Mouse (Mus musculus) MEL (cell line): ENCODE measurements around the gene Ltbp3. TPM values are rescaled to one million over a fixed set of nuclear protein-coding genes. Genes with fewer than 3 reads are reported as not detected.

Experiments used
- DNase-seq: peaks from one replicate; pipeline ENCODE4 v3.0.0; 2011; ENCODE audit warnings: low read depth, low spot score
- H3K27ac ChIP-seq: 2 replicates; pipeline ENCODE4 v1.5.1; 2012; ENCODE audit warnings: low read depth, mild to moderate bottlenecking, control low read depth, low read length, moderate library complexity; ENCODE audit not compliant: control insufficient read depth
- H3K27me3 ChIP-seq, 2 experiments: fragments of 150-350 bp in 1 of 2; sonication (generic) in 1 of 2; 2 replicates each; pipeline ENCODE4 v1.6.1; 2012; ENCODE audit warnings: low read length in 2 of 2, mild to moderate bottlenecking in 2 of 2, improper control_type of control experiment in 1 of 2, moderate library complexity in 1 of 2; ENCODE audit not compliant: insufficient read depth in 2 of 2, control insufficient read depth in 1 of 2
- H3K36me3 ChIP-seq, 2 experiments: 2 replicates each; pipeline ENCODE4 v1.6.1; 2012 to 2014; ENCODE audit warnings: low read length in 2 of 2, improper control_type of control experiment in 1 of 2, inconsistent platforms in 1 of 2, mild to moderate bottlenecking in 1 of 2; ENCODE audit not compliant: insufficient read depth in 2 of 2, control insufficient read depth in 1 of 2
- H3K4me1 ChIP-seq, 2 experiments: fragments of 150-350 bp in 1 of 2; sonication (generic) in 1 of 2; 2 replicates each; pipeline ENCODE4 v1.6.1; 2012; ENCODE audit warnings: low read length in 2 of 2, improper control_type of control experiment in 1 of 2, mild to moderate bottlenecking in 1 of 2; ENCODE audit not compliant: insufficient read depth in 2 of 2, control insufficient read depth in 1 of 2
- H3K4me3 ChIP-seq, 2 experiments: fragments of 150-350 bp in 1 of 2; sonication (generic) in 1 of 2; 2 replicates each; pipeline ENCODE4 v1.5.1; 2012; ENCODE audit warnings: low read depth in 2 of 2, low read length in 2 of 2, mild to moderate bottlenecking in 2 of 2, moderate library complexity in 2 of 2, control low read depth in 1 of 2, improper control_type of control experiment in 1 of 2; ENCODE audit not compliant: control insufficient read depth in 1 of 2, insufficient read depth in 1 of 2
- H3K79me2 ChIP-seq: 2 replicates; pipeline ENCODE4 v1.6.1; 2012; ENCODE audit warnings: mild to moderate bottlenecking, low read length, moderate library complexity; ENCODE audit not compliant: control insufficient read depth, poor library complexity, insufficient read depth
- H3K9ac ChIP-seq: 2 replicates; pipeline ENCODE4 v1.6.1; 2012; ENCODE audit warnings: low read depth, mild to moderate bottlenecking, control low read depth, low read length, moderate library complexity; ENCODE audit not compliant: control insufficient read depth, poor library complexity, severe bottlenecking
- H3K9me3 ChIP-seq: fragments of 150-350 bp; sonication (generic); replicated peaks from 2 replicates; pipeline ENCODE4 v1.6.1; 2012; ENCODE audit warnings: mild to moderate bottlenecking, low read length, improper control_type of control experiment, moderate library complexity; ENCODE audit not compliant: insufficient read depth
- BHLHE40 ChIP-seq: IDR thresholded peaks from 2 replicates; pipeline ENCODE4 v1.6.1; 2012; ENCODE audit warnings: low read depth, mild to moderate bottlenecking, inconsistent platforms, low read length, improper control_type of control experiment, borderline replicate concordance
- CHD1 ChIP-seq: IDR thresholded peaks from 2 replicates; pipeline ENCODE4 v1.6.1; 2012; ENCODE audit warnings: low read depth, mild to moderate bottlenecking, inconsistent platforms, low read length, improper control_type of control experiment
- CHD2 ChIP-seq: IDR thresholded peaks from 2 replicates; pipeline ENCODE4 v1.6.1; 2011; ENCODE audit warnings: low read length, improper control_type of control experiment
- CTCF ChIP-seq, 3 experiments: IDR thresholded peaks in 2 of 3; conservative IDR thresholded peaks in 1 of 3; 2 replicates each; pipeline ENCODE4 v1.5.1; 2011 to 2012; ENCODE audit warnings: low read length in 3 of 3, low read depth in 2 of 3, mild to moderate bottlenecking in 2 of 3, improper control_type of control experiment in 1 of 3, inconsistent platforms in 1 of 3, mixed read lengths in 1 of 3, moderate library complexity in 1 of 3; ENCODE audit not compliant: control insufficient read depth in 1 of 3, insufficient read depth in 1 of 3, poor library complexity in 1 of 3, severe bottlenecking in 1 of 3
- E2F4 ChIP-seq: IDR thresholded peaks from 2 replicates; pipeline ENCODE4 v1.6.1; 2011; ENCODE audit warnings: low read depth, low read length, improper control_type of control experiment, borderline replicate concordance
- ELF1 ChIP-seq: IDR thresholded peaks from 2 replicates; pipeline ENCODE4 v1.6.1; 2014; ENCODE audit warnings: low read depth, mild to moderate bottlenecking, inconsistent platforms, low read length, improper control_type of control experiment, moderate library complexity
- ETS1 ChIP-seq: IDR thresholded peaks from 2 replicates; pipeline ENCODE4 v1.6.1; 2012; ENCODE audit warnings: low read depth, mild to moderate bottlenecking, inconsistent platforms, low read length, improper control_type of control experiment, moderate library complexity
- GABPA ChIP-seq: IDR thresholded peaks from 2 replicates; pipeline ENCODE4 v1.6.1; 2012; ENCODE audit warnings: low read depth, mild to moderate bottlenecking, inconsistent platforms, low read length, improper control_type of control experiment, moderate library complexity
- GATA1 ChIP-seq: IDR thresholded peaks from 2 replicates; pipeline ENCODE4 v1.6.1; 2011; ENCODE audit warnings: low read depth, low read length, improper control_type of control experiment
- HCFC1 ChIP-seq: IDR thresholded peaks from 2 replicates; pipeline ENCODE4 v1.6.1; 2012; ENCODE audit warnings: low read depth, mild to moderate bottlenecking, inconsistent platforms, low read length, improper control_type of control experiment, moderate library complexity
- KAT2A ChIP-seq: conservative IDR thresholded peaks from 2 replicates; pipeline ENCODE4 v1.6.1; 2012; ENCODE audit warnings: low read depth, low read length, improper control_type of control experiment, inconsistent platforms
- MAFK ChIP-seq: IDR thresholded peaks from 2 replicates; pipeline ENCODE4 v1.6.1; 2011; ENCODE audit warnings: low read depth, mild to moderate bottlenecking, low read length, improper control_type of control experiment, borderline replicate concordance
- MYB ChIP-seq: IDR thresholded peaks from 2 replicates; pipeline ENCODE4 v1.6.1; 2011; ENCODE audit warnings: mild to moderate bottlenecking, low read depth, low read length, improper control_type of control experiment
- MYC ChIP-seq: IDR thresholded peaks from 2 replicates; pipeline ENCODE4 v1.6.1; 2011; ENCODE audit warnings: low read depth, mild to moderate bottlenecking, low read length, improper control_type of control experiment, moderate library complexity
- NELFE ChIP-seq: IDR thresholded peaks from 2 replicates; pipeline ENCODE4 v1.6.1; 2011; ENCODE audit warnings: low read depth, low read length, improper control_type of control experiment
- NRF1 ChIP-seq: IDR thresholded peaks from 2 replicates; pipeline ENCODE4 v1.6.1; 2014; ENCODE audit warnings: low read depth, mild to moderate bottlenecking, inconsistent platforms, low read length, improper control_type of control experiment, moderate library complexity; ENCODE audit not compliant: poor library complexity, insufficient read depth, severe bottlenecking
- POLR2A ChIP-seq, 2 experiments: IDR thresholded peaks; 2 replicates each; pipeline ENCODE4 v1.6.1; 2011 to 2012; ENCODE audit warnings: low read length in 2 of 2, mild to moderate bottlenecking in 2 of 2, control low read depth in 1 of 2, improper control_type of control experiment in 1 of 2, low read depth in 1 of 2, moderate library complexity in 1 of 2; ENCODE audit not compliant: control insufficient read depth in 1 of 2, insufficient read depth in 1 of 2, poor library complexity in 1 of 2
- POLR2AphosphoS2 ChIP-seq: IDR thresholded peaks from 2 replicates; pipeline ENCODE4 v1.6.1; 2011; ENCODE audit warnings: low read length, improper control_type of control experiment
- POLR2AphosphoS5 ChIP-seq: IDR thresholded peaks from 2 replicates; pipeline ENCODE4 v1.6.1; 2012; ENCODE audit warnings: low read depth, borderline replicate concordance, mild to moderate bottlenecking, inconsistent platforms, low read length, moderate library complexity, mixed read lengths
- RAD21 ChIP-seq: IDR thresholded peaks from 2 replicates; pipeline ENCODE4 v1.6.1; 2011; ENCODE audit warnings: mild to moderate bottlenecking, low read depth, low read length, improper control_type of control experiment
- RCOR1 ChIP-seq: IDR thresholded peaks from 2 replicates; pipeline ENCODE4 v1.6.1; 2012; ENCODE audit warnings: low read depth, mild to moderate bottlenecking, inconsistent platforms, low read length, improper control_type of control experiment
- SIN3A ChIP-seq: IDR thresholded peaks from 2 replicates; pipeline ENCODE4 v1.6.1; 2012; ENCODE audit warnings: low read length, improper control_type of control experiment, inconsistent platforms
- SMC3 ChIP-seq: IDR thresholded peaks from 2 replicates; pipeline ENCODE4 v1.6.1; 2011; ENCODE audit warnings: low read depth, low read length, improper control_type of control experiment
- TAL1 ChIP-seq: IDR thresholded peaks from 2 replicates; pipeline ENCODE4 v1.6.1; 2012; ENCODE audit warnings: mild to moderate bottlenecking, inconsistent platforms, low read length, moderate library complexity, mixed read lengths
- TBP ChIP-seq: IDR thresholded peaks from 2 replicates; pipeline ENCODE4 v1.8.0; 2011; ENCODE audit warnings: low read depth, low read length, improper control_type of control experiment
- UBTF ChIP-seq: IDR thresholded peaks from 2 replicates; pipeline ENCODE4 v1.6.1; 2012; ENCODE audit warnings: low read depth, mild to moderate bottlenecking, inconsistent platforms, low read length, improper control_type of control experiment, moderate library complexity, borderline replicate concordance; ENCODE audit not compliant: insufficient read depth
- USF1 ChIP-seq: IDR thresholded peaks from 2 replicates; pipeline ENCODE4 v1.6.1; 2014; ENCODE audit warnings: low read depth, mild to moderate bottlenecking, inconsistent platforms, low read length, improper control_type of control experiment, moderate library complexity
- USF2 ChIP-seq, 2 experiments: IDR thresholded peaks; 2 replicates each; pipeline ENCODE4 v1.6.1; 2011 to 2012; ENCODE audit warnings: improper control_type of control experiment in 2 of 2, low read length in 2 of 2, borderline replicate concordance in 1 of 2, inconsistent platforms in 1 of 2, low read depth in 1 of 2, mild to moderate bottlenecking in 1 of 2; ENCODE audit not compliant: insufficient read depth in 1 of 2
- ZC3H11A ChIP-seq: IDR thresholded peaks from 2 replicates; pipeline ENCODE4 v1.6.1; 2012; ENCODE audit warnings: low read depth, mild to moderate bottlenecking, inconsistent platforms, low read length, improper control_type of control experiment
- ZKSCAN1 ChIP-seq: IDR thresholded peaks from 2 replicates; pipeline ENCODE4 v1.6.1; 2012; ENCODE audit warnings: low read depth, mild to moderate bottlenecking, inconsistent platforms, low read length, improper control_type of control experiment, moderate library complexity
- ZMIZ1 ChIP-seq: IDR thresholded peaks from 2 replicates; pipeline ENCODE4 v1.6.1; 2012; ENCODE audit warnings: low read depth, mild to moderate bottlenecking, inconsistent platforms, low read length, improper control_type of control experiment, moderate library complexity
- ZNF384 ChIP-seq: IDR thresholded peaks from 2 replicates; pipeline ENCODE4 v1.6.1; 2012; ENCODE audit warnings: low read depth, mild to moderate bottlenecking, inconsistent platforms, low read length, improper control_type of control experiment
- polyA plus RNA-seq, 2 experiments: library from polyadenylated mRNA; stranded (reverse) in 1 of 2; unstranded in 1 of 2; fragments of >175 nt in 1 of 2; fragments of >200 nt in 1 of 2; gene quantifications; 2 replicates each; pipeline versions ENCODE4 v1.2.1 to v1.2.4; 2012; ENCODE audit warnings: low replicate concordance in 2 of 2, low read depth in 1 of 2; ENCODE audit not compliant: insufficient read length in 2 of 2, insufficient read depth in 1 of 2, missing spikeins in 1 of 2
- total RNA-seq: library from RNA; depleted of rRNA; stranded (reverse); fragments of 300-350 nt; gene quantifications from 2 replicates; pipeline ENCODE4 v1.2.3, GENCODE M21; 2012

Ltbp3 gene
- total and polyA plus RNA-seq, 3 experiments: 0.39 TPM; not detected in 2

GRCm38 (mm10) chr19:5798700-5799479 lies 58.2 kb downstream of the Ltbp3 start (continued):
- TF ChIP-seq RCOR1: peak; percentile 87

- peaks cover 50% of the 10 kb centered on the region for H3K79me2 ChIP-seq
- no peak for TF ChIP-seq POLR2AphosphoS5
- no peak for TF ChIP-seq USF1
- no peak for TF ChIP-seq USF2 (IDR thresholded peaks at IDR 0.05; ENCODE audit: borderline replicate concordance in 1 of 2, insufficient read depth in 1 of 2, low read depth in 1 of 2, low read length in 2 of 2)
- no peak for TF ChIP-seq ELF1
- no peak for TF ChIP-seq ZMIZ1
- no peak for TF ChIP-seq NELFE
- TF ChIP-seq ZC3H11A: no peak
- no peak for TF ChIP-seq NRF1
- no peak for TF ChIP-seq E2F4
- TF ChIP-seq POLR2AphosphoS2: no peak
- TF ChIP-seq POLR2A (IDR thresholded peaks at IDR 0.05; ENCODE audit: control insufficient read depth in 1 of 2, insufficient read depth in 1 of 2, low read depth in 1 of 2, low read length in 2 of 2, poor library complexity in 1 of 2): peak in 1 of 2 experiments; percentile 32; a peak in 3 of 4 replicates
- peak; percentile 35; the same call in 1 of the 2 replicates for TF ChIP-seq CHD1
- TF ChIP-seq MAFK: no peak
- 0 out of 2 replicates have a peak, but pooled peaks have one; percentile 11 for TF ChIP-seq MYC
- TF ChIP-seq GABPA: no peak
- TF ChIP-seq CHD2: no peak
- peak; percentile 29; the same call in 1 of the 2 replicates for TF ChIP-seq TBP
- TF ChIP-seq MYB: 0 out of 2 replicates have a peak, but pooled peaks have one; percentile 5
- TF ChIP-seq HCFC1: 0 out of 2 replicates have a peak, but pooled peaks have one; percentile 28
- no peak for TF ChIP-seq CTCF (IDR thresholded peaks at IDR 0.05 in 2 of 3, conservative IDR thresholded peaks at IDR 0.05 in 1 of 3; ENCODE audit: control insufficient read depth in 1 of 3, insufficient read depth in 1 of 3, low read depth in 2 of 3, low read length in 3 of 3, poor library complexity in 1 of 3, severe bottlenecking in 1 of 3)
- TF ChIP-seq BHLHE40: no peak
- TF ChIP-seq UBTF: peak; percentile 51; the same call in 1 of the 2 replicates
- TF ChIP-seq SMC3: no peak
- TF ChIP-seq GATA1: no peak
- peak; percentile 59 for TF ChIP-seq SIN3A
- TF ChIP-seq TAL1: no peak
- no peak for TF ChIP-seq RAD21
- no peak for TF ChIP-seq ZKSCAN1
- no peak for TF ChIP-seq KAT2A
- TF ChIP-seq ZNF384: no peak
- no peak for TF ChIP-seq ETS1
Observed at GRCm38 (mm10) chr19:5799566-5800349, 59.1 kb downstream of the Ltbp3 start.

More at GRCm38 (mm10) chr19:5799566-5800349, 59.1 kb downstream of the Ltbp3 start:
- peak overlapping the region; percentile 90 for H3K9ac ChIP-seq
- H3K27ac ChIP-seq: peak overlapping the region; percentile 98
- H3K36me3 ChIP-seq: peaks cover 15 to 36% of the 10 kb centered on the region in 2 experiments
- H3K4me3 ChIP-seq: peak overlapping the region; percentile 58 to 84
- no peaks in the 10 kb centered on the region for H3K27me3 ChIP-seq
- H3K4me1 ChIP-seq: peaks cover 0 to 26% of the 10 kb centered on the region in 2 experiments; a peak in 2 of 4 replicates
- peak; percentile 50 for DNase-seq
- no peaks in the 10 kb centered on the region for H3K9me3 ChIP-seq
